Mouse (Mus musculus) intestine, postnatal 0 days (tissue): ENCODE results near the gene Slc25a17. TPM values are rescaled to one million over a fixed set of nuclear protein-coding genes. Genes with fewer than 3 reads are reported as not detected.

Experiments used
- ATAC-seq: fragments of 200-750 bp; cut with Nextera tagmentation; 2 replicates; pipeline ENCODE4 v1.8.0; 2017; ENCODE audit warnings: mild to moderate bottlenecking, moderate TSS enrichment, moderate library complexity
- H3K27ac ChIP-seq: fragments of 300-500 bp; sonication (generic); 2 replicates; pipeline ENCODE4 v1.5.1; 2014; ENCODE audit warnings: mild to moderate bottlenecking, low read depth, low read length, moderate library complexity
- H3K27me3 ChIP-seq: fragments of 300-500 bp; sonication (generic); replicated peaks from 2 replicates; pipeline ENCODE4 v1.6.1; 2014; ENCODE audit warnings: low read length, mixed read lengths; ENCODE audit not compliant: control insufficient read depth, insufficient read depth
- H3K36me3 ChIP-seq: fragments of 300-500 bp; sonication (generic); 2 replicates; pipeline ENCODE4 v1.6.1; 2014; ENCODE audit warnings: mild to moderate bottlenecking, moderate library complexity; ENCODE audit not compliant: control insufficient read depth, insufficient read depth
- H3K4me1 ChIP-seq: fragments of 300-500 bp; sonication (generic); replicated peaks from 2 replicates; pipeline ENCODE4 v1.6.1; 2014; ENCODE audit warnings: antibody characterized with exemption, low read length, mixed read lengths; ENCODE audit not compliant: control insufficient read depth, insufficient read depth
- H3K4me2 ChIP-seq: fragments of 300-500 bp; sonication (generic); replicated peaks from 2 replicates; pipeline ENCODE4 v1.6.1; 2014; ENCODE audit warnings: low read depth, mild to moderate bottlenecking, moderate library complexity
- H3K4me3 ChIP-seq: fragments of 300-500 bp; sonication (generic); 2 replicates; pipeline ENCODE4 v1.5.1; 2014; ENCODE audit warnings: low read depth, low read length
- H3K9ac ChIP-seq: fragments of 300-500 bp; sonication (generic); 2 replicates; pipeline ENCODE4 v1.6.1; 2014; ENCODE audit warnings: mild to moderate bottlenecking, low read depth, low read length
- H3K9me3 ChIP-seq: fragments of 300-500 bp; sonication (generic); 2 replicates; pipeline ENCODE4 v1.6.1; 2016; ENCODE audit warnings: mixed run types; ENCODE audit not compliant: control insufficient read depth
- CTCF ChIP-seq: sonication (generic); IDR thresholded peaks from 2 replicates; pipeline ENCODE4 v1.5.1; 2016; ENCODE audit warnings: low read depth, mild to moderate bottlenecking, control low read depth, antibody characterized with exemption, moderate library complexity
- WGBS: fragments of 180-500 bp; shearing (Covaris S2); extraction: QIAGEN DNeasy Blood & Tissue Kit; methylation state at CpG from one replicate; pipeline ENCODE4 v1.1.7; 2014; 5-methylcytosine and 5-hydroxymethylcytosine counted together
- polyA plus RNA-seq: library from polyadenylated mRNA; unstranded; fragments of >200 nt; fragmentation: Nextera tagmentation; extraction: Ambion mirVana; gene quantifications from 2 replicates; pipeline ENCODE4 v1.2.1, GENCODE M21; 2015

Slc25a17 gene
- polyA plus RNA-seq, 1 experiment from 2014 or later = 33.2 TPM

GRCm38 (mm10) chr15:81394211-81394915 lies 33.8 kb upstream of the Slc25a17 start:
- no peak for TF ChIP-seq CTCF
- ATAC-seq = no peak
- WGBS = 56% methylated on average over 8 of the region's 8 CpGs

GRCm38 (mm10) chr15:81392997-81393396 lies 32.4 kb upstream of the Slc25a17 start:
- Histone ChIP-seq H3K9me3 (no peaks in the 10 kb centered on the region), H3K27me3 (no peaks in the 10 kb centered on the region), H3K36me3 (peaks cover 16% of the 10 kb centered on the region), H3K4me3 (no peak overlapping the region), H3K27ac (no peak overlapping the region), H3K9ac (no peak overlapping the region), H3K4me2 (no peak overlapping the region), H3K4me1 (no peaks in the 10 kb centered on the region; the same call in 1 of the 2 replicates)
- no peak for ATAC-seq
- TF ChIP-seq CTCF = no peak

More at GRCm38 (mm10) chr15:81394211-81394915, 33.8 kb upstream of the Slc25a17 start:
- Histone ChIP-seq H3K4me1 (no peaks in the 10 kb centered on the region; the same call in 1 of the 2 replicates), H3K4me3 (no peak overlapping the region), H3K27me3 (no peaks in the 10 kb centered on the region), H3K27ac (no peak overlapping the region; the same call in 1 of the 2 replicates), H3K9ac (no peak overlapping the region), H3K36me3 (peaks cover 9% of the 10 kb centered on the region), H3K9me3 (no peaks in the 10 kb centered on the region), H3K4me2 (no peak overlapping the region)

DNA sequence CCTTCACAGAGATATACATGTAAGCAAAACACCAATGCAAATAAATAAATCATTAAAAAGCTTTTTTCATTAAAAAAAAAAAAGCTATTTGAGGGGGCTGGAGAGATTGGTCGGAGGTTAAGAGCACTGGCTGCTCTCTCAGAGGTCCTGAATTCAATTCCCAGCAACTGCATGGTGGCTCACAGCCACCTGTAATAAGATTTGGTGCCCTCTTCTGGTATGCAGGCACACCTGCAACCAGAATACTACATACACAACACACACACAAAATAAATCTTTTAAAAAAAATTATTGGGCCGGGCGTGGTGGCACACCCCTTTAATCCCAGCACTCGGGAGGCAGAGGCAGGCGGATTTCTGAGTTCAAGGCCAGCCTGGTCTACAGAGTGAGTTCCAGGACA lies 25.7 kb upstream of the Slc25a17 start:
- no peaks in the 10 kb centered on the region for H3K4me1 ChIP-seq
- WGBS = 95% methylated on average over 5 of the region's 5 CpGs
- no peak overlapping the region for H3K4me2 ChIP-seq
- H3K27me3 ChIP-seq = no peaks in the 10 kb centered on the region
- H3K27ac ChIP-seq = no peak overlapping the region
- no peak for ATAC-seq
- H3K9ac ChIP-seq = no peak overlapping the region
- peak; percentile 48 for TF ChIP-seq CTCF
- H3K4me3 ChIP-seq = no peak overlapping the region
- no peaks in the 10 kb centered on the region for H3K9me3 ChIP-seq
- peaks cover 68% of the 10 kb centered on the region for H3K36me3 ChIP-seq

DNA sequence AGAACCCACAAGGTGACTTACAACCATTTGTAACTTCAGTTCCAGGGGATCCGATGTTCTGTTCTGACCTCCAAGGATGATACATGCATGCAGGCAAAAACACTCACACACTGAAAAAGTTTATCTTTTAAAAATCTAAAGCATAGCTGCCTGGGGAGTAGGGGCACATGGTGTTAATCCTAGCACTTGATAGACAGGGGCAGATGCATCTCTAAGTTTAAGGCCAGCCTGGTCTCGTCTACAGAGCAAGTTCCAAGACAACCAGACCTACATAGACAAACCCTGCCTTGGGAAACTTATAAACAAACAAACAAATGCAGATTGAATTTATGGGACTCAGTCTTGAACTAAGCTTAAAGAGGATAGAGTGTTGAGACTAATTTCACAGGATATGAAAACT lies 18.2 kb upstream of the Slc25a17 start:
- Histone ChIP-seq H3K27me3 (no peaks in the 10 kb centered on the region), H3K4me2 (no peak overlapping the region), H3K9ac (no peak overlapping the region), H3K4me1 (no peaks in the 10 kb centered on the region), H3K36me3 (peaks cover 48% of the 10 kb centered on the region), H3K4me3 (no peak overlapping the region), H3K9me3 (no peaks in the 10 kb centered on the region), H3K27ac (no peak overlapping the region)
- no peak for ATAC-seq
- no peak for TF ChIP-seq CTCF
- 87% methylated on average over 2 of the region's 2 CpGs for WGBS

- Histone ChIP-seq H3K4me2 (no peak overlapping the region), H3K27me3 (no peaks in the 10 kb centered on the region), H3K9ac (no peak overlapping the region), H3K9me3 (no peaks in the 10 kb centered on the region), H3K27ac (no peak overlapping the region), H3K4me3 (no peak overlapping the region), H3K4me1 (no peaks in the 10 kb centered on the region), H3K36me3 (peaks cover 60% of the 10 kb centered on the region)
- 90% methylated on average over 11 of the region's 11 CpGs for WGBS
- TF ChIP-seq CTCF = no peak
- ATAC-seq = no peak
These were observed 14.0 kb upstream of the Slc25a17 start for GRCm38 (mm10) chr15:81374621-81375020.

DNA sequence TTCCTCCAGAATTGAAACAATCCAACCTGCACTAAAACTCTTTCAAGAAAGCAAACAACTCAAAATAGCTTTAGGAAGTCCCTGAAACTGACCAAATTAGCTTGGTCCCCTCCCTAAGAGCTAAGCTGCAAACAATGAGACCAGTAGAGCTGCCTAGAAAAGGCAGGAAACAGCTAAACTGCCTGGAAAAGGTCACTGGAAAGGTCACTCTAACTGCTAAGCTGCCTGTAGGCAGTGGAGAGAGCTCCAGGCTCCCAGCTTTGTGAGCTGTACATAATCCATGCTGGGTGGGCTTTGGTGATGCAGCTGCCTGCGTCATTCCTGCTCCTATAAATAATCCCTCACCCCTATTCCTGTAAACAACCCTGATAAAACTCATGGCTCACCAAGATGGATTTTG lies 9.7 kb upstream of the Slc25a17 start:
- H3K36me3 ChIP-seq = peaks cover 59% of the 10 kb centered on the region
- no peak overlapping the region for H3K9ac ChIP-seq
- ATAC-seq = no peak
- WGBS = 93% methylated on average over 1 of the region's 1 CpGs
- no peak overlapping the region for H3K4me2 ChIP-seq
- no peaks in the 10 kb centered on the region for H3K4me1 ChIP-seq
- no peak overlapping the region for H3K27ac ChIP-seq
- TF ChIP-seq CTCF = no peak
- H3K27me3 ChIP-seq = no peaks in the 10 kb centered on the region
- no peaks in the 10 kb centered on the region for H3K9me3 ChIP-seq
- H3K4me3 ChIP-seq = no peak overlapping the region
